Mouse (Mus musculus) cerebellum, postnatal 14 days (tissue): ENCODE measurements around the gene C130032M10Rik.
A peak's percentile ranks its signal among the peaks of the same experiment; 100 is the strongest.
"Not testable (repeated sequence)": the region's sequence is repeated elsewhere in the genome, so short reads cannot be mapped to it uniquely, and the experiment has no call there.

Experiments used
- DNase-seq, 2 experiments: peaks; one replicate each; pipeline ENCODE4 v3.0.0; 2021; ENCODE audit warnings: mixed read lengths in 2 of 2

Gene C130032M10Rik

GRCm38 (mm10) chr9:114518812-114519477 lies 3.4 kb downstream of the C130032M10Rik start:
- no peak for DNase-seq

DNA sequence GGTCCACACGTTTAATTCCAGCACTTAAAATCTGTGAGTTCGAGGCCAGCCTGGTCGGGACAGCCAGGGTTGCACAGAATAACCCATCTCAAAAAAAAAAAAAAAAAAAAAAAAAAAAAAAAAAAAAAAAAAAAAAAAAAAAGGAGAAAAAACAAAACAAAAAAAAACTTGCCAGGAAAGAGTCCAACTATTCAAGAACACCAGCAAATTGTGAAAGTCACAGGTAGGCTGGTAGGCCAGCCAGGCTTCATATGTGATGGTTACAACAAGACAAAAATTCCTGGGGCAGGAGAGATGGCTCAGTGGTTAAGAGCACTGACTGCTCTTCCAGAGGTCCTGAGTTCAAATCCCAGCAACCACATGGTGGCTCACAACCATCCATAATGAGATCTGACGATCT lies 5.0 kb downstream of the C130032M10Rik start:
- DNase-seq = not testable (repeated sequence)

- no peak for DNase-seq
These were observed 6.5 kb downstream of the C130032M10Rik start for GRCm38 (mm10) chr9:114522041-114522440.

GRCm38 (mm10) chr9:114522501-114522900 lies 7.0 kb downstream of the C130032M10Rik start:
- DNase-seq = no peak

- no peak for DNase-seq
These were observed 9.7 kb downstream of the C130032M10Rik start for GRCm38 (mm10) chr9:114525073-114525633.

GRCm38 (mm10) chr9:114525891-114526290 lies 10.4 kb downstream of the C130032M10Rik start:
- peak in 1 of 2 experiments; percentile 15 for DNase-seq

DNA sequence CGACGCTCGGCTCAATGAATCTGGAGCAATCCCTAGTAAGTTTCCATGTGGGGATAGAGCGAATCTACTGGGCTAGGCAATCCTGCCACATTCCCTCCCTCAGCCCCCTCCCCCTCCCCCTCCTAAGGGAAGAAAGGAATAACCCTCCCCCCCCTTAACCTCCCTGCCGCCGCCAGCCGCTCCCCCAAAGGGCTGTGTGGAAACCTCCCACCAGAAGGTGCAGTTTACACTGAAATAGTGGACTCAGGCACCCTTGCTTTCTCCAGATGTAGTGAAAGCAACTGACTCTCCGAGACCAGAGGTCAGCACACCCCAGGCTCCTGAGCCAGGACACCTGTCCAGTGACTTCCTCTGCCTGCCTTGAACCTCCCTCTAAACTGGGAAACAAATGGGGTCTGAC lies 11.1 kb downstream of the C130032M10Rik start:
- no peak for DNase-seq

DNA sequence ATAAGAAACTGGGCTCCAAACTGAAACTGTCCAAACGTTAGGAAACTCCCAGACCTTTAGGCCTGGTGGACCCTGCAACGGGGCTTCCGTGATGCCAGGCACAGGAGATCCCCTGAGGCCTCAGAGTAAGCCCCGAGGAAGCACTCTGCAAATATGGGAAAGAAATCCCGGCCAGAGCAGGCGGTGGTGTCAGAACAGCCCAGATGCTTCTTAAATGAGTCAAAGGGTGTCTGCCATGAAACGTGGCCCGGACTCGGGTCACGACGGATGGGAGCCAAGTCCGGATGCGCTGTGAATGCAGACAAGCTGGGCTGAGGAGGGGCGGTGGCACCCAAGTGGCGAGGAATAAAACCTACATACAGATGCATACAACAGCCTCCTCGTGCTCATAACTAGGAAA lies 11.6 kb downstream of the C130032M10Rik start:
- DNase-seq = peak in 1 of 2 experiments; percentile 33

GRCm38 (mm10) chr9:114527992-114528679 lies 12.6 kb downstream of the C130032M10Rik start:
- DNase-seq = no peak

DNA sequence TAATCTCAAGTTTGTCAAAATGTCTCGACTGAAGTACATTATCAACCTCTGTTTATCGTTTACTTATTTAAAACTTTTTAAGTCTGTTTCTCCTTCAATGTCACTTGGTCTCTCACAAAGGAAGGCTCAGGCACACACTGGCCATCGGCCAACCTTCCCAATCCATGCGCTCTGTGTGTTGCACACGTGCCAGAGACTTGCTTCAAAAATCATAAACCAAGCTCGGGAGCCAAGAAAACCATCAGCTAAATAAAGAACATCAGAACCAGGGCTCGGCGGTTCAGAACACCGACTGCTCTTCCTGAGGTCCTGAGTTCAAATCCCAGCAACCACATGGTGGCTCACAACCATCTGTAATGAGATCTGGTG lies 13.2 kb downstream of the C130032M10Rik start:
- peak; percentile 50 to 57 for DNase-seq

DNA sequence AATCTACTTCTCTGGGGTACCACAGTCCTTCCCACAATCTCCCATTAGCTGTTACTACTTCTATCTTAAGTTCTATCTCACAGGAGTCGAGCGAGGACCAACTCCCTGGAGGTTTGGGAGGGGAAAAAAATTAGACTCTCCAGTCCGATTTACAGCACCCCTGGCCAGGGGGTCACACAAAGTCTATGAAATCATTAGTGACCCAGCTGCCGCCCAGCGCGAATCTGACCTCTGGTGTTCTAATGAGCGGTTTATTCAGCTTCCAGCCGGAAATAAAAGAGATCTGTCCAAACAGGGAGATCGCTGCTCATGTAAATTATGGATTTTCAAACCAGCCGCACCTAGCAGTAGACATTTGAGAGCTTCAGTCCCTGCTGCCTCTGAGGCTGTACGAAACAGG lies 15.8 kb downstream of the C130032M10Rik start:
- no peak for DNase-seq

DNA sequence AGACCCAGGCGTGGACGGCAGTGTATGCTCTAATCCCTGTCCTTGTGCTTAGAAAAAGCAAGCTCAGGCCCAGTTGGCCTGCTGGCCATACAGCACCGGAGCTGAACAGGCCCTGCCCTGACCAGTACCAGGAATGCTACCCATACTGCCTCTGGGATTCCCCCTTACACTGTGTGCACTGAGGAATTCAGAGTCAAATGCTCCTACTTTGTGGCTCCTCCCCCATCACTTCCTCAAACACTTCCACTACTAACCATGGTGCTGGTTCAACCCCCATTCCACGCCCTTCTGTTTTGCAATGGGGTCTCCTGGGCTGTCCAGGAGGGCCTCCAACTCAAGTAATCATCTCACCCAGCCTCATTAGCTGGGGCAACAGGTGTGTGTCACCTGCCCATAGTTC lies 18.4 kb downstream of the C130032M10Rik start:
- no peak for DNase-seq

GRCm38 (mm10) chr9:114534747-114535517 lies 19.4 kb downstream of the C130032M10Rik start:
- DNase-seq = no peak

- DNase-seq = no peak
These were observed 21.1 kb downstream of the C130032M10Rik start for GRCm38 (mm10) chr9:114536628-114537027.

DNA sequence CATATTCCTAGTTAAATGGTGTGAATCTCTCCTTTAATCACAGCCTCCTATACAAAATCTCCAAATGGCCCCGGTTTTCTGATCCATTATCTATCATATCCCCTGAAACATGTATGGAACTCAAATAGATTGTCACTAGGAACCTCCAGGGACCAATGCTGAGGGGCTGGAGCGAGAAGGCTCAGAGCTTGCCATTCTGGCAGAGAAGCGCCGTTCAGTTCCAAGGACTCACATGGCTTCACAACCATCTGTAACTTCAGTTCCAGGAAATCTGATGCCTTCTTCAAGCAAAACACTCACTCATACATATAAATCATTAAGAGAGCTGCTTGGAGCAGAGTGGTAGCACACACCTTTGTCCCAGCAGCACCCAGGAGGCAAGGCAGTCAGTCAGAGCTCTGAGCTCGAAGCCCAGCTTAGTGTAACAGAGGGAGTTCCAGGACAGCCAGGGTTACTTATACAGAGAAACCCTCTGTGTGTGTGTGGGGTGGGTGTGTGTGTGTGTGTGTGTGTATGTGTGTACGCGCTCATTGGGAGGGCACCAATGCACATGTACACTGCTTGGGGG lies 23.6 kb downstream of the C130032M10Rik start:
- DNase-seq = peak; percentile 43 to 54

GRCm38 (mm10) chr9:114541279-114541741 lies 25.8 kb downstream of the C130032M10Rik start:
- no peak for DNase-seq

DNA sequence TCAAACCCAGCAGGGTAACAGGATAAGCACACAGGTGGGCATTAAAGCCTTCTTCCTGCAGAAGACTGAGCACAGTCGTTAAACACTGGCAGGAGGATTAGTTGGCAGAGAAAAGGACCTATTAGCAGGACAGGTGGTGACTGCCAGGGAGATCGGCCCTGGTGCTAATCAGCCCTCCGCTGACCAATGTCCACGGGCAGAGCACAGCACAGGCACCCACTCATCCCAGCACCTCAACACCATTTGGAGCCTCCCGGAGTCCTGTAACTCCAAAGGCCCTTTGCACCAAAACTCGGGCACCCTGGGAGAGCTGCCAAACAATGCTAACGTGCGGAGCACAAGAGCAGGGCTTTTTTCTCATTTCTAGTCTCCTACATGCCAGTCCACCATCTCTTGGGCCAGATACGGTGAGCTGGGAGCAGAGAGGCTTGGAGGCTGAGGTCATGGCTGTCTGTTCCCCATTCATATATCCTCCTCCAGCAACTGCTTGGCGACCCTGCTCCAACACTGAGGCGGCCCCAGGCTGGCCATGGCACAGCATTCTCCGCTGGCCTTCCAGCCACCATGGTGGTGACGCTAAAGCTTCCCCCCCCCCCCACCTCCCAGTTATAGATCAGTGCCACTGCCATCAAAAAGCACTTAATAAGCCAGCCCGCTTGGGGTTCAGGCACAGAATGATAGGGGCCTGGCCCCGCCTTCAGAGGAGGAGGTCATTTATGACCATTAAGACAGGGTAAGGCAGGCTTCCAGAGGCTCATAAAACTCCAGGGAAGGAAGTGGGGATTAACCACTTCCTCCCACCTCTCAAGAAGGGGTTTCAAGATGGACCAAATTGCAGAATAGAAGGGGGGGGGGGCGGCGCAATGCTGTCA lies 28.6 kb downstream of the C130032M10Rik start:
- DNase-seq = peak; percentile 61 to 72

DNA sequence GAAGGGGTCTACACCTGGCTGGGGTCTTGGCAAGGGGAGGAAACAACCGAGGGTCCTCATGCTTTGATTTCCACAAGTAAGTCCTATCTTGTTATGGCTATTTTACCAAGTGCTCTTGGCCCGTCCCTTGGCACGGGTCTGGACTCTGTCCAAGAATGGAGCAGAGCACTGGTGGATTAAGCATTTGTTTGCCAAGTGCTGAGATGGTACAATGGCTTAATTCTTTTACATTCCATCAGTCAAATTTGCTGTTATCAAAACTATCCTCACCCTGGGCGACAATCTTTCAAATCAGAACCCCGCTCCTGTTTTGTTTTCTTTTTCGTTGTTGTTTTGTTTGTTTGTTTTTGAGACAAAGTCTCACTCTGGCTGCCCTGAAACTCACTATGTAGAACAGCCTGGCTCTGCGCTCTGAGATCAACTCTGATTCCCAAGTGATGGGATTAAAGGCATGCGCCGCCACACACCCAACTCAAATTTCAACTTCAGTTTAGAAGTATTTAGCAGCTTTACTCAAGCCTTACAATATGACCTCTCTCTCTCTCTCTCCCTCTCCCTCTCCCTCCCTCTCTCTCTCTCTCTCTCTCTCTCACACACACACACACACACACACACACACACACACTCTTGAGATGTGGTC lies 29.4 kb downstream of the C130032M10Rik start:
- peak; percentile 50 to 60 for DNase-seq

- no peak for DNase-seq
These were observed 31.3 kb downstream of the C130032M10Rik start for GRCm38 (mm10) chr9:114546765-114547164.

DNA sequence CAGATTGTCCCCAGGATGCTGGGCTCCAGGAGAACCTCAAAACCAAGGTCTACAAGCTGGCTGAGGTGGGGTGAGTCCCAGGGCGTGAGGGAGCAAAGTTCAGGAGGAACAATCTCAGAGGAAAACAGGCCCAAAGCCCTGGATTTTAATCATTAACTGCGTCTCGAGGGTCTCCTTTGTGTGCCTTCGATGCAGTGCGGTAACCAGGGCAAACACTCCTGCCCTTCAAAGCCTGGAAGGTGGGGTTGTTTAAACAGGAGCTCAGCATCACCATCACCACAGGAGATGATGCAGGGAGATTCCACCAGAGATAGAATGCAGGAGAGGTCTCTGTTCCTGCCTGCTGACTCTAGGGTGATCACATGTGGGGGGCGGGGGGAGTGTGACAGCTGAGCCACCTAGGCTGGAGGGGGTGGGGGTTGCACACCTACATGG lies 32.2 kb downstream of the C130032M10Rik start:
- no peak for DNase-seq

- DNase-seq = no peak
These were observed 33.0 kb downstream of the C130032M10Rik start for GRCm38 (mm10) chr9:114548496-114548895.
